Comparison of ENCODE assay signal across 25 mouse cellular contexts in genomic region chr14:104030784-104031470, GRCm38 (mm10).
DNase-seq lines count a peak whose midpoint lies in the region; ATAC-seq lines count a peak whose summit lies in the region.
"Had no signal": no experiment of that assay in that cellular context is flagged by ENCODE, and none has a peak within 500 bp of the region (broad histone marks: within the 10 kb centered on the region; RNA-seq: fewer than 3 reads in every experiment).

No protein-coding gene starts in this region.

- no peaks in the 10 kb centered on the region for H3K36me3 ChIP-seq in hindbrain, embryonic 14.5 days (replicated peaks; ENCODE audit: control insufficient read depth, insufficient read depth)
- no peaks in the 10 kb centered on the region for H3K36me3 ChIP-seq in hindbrain, embryonic 12.5 days
- no peaks in the 10 kb centered on the region for H3K36me3 ChIP-seq in midbrain, embryonic 12.5 days
- H3K36me3 ChIP-seq in midbrain, embryonic 11.5 days (ENCODE audit: control insufficient read depth, insufficient read depth, low read length) = no peaks in the 10 kb centered on the region
- no peaks in the 10 kb centered on the region for H3K36me3 ChIP-seq in limb, embryonic 12.5 days
- no peaks in the 10 kb centered on the region for H3K36me3 ChIP-seq in neural tube, embryonic 14.5 days (ENCODE audit: control insufficient read depth, insufficient read depth, low read length)
- H3K36me3 ChIP-seq: embryonic facial prominence, embryonic 12.5 days; heart, embryonic 15.5 days; stomach, embryonic 15.5 days had no signal

- no peak overlapping the region for H3K9ac ChIP-seq in hindbrain, embryonic 14.5 days
- H3K9ac ChIP-seq in hindbrain, embryonic 12.5 days = no peak overlapping the region
- H3K9ac ChIP-seq in midbrain, embryonic 12.5 days (replicated peaks) = no peak overlapping the region
- no peak overlapping the region for H3K9ac ChIP-seq in midbrain, embryonic 11.5 days (ENCODE audit: low read length)
- H3K9ac ChIP-seq in limb, embryonic 12.5 days (replicated peaks) = no peak overlapping the region
- H3K9ac ChIP-seq in neural tube, embryonic 14.5 days (replicated peaks; ENCODE audit: low read depth, low read length) = no peak overlapping the region
- H3K9ac ChIP-seq: embryonic facial prominence, embryonic 12.5 days; heart, embryonic 15.5 days; stomach, embryonic 15.5 days had no signal

- peak; percentile 27 for DNase-seq in hindbrain, embryonic 14.5 days (ENCODE audit: low spot score)
- no peak for DNase-seq in midbrain, embryonic 11.5 days (ENCODE audit: low spot score, missing footprints)
- no peak for DNase-seq in urinary bladder, postnatal 4 days (ENCODE audit: low spot score in 2 of 2)
- no peak for DNase-seq in left cerebral cortex, adult 18-20 months (ENCODE audit: low spot score in 2 of 2)
- DNase-seq: adrenal gland, postnatal 14 days; cerebellum, adult 18-20 months; cerebellum, postnatal 36 days; gastrocnemius, postnatal 10 days; heart, adult 18-20 months; kidney, adult 18-20 months; kidney, postnatal 25 days; layer of hippocampus, adult 9-11 months; lung, adult 2 months; right cerebral cortex, adult 18-20 months had no signal

- no peak overlapping the region for H3K4me3 ChIP-seq in hindbrain, embryonic 14.5 days (replicated peaks; ENCODE audit: low read length)
- no peak overlapping the region for H3K4me3 ChIP-seq in hindbrain, embryonic 12.5 days
- H3K4me3 ChIP-seq in midbrain, embryonic 12.5 days = no peak overlapping the region
- H3K4me3 ChIP-seq in midbrain, embryonic 11.5 days (ENCODE audit: low read depth, low read length) = no peak overlapping the region
- no peak overlapping the region for H3K4me3 ChIP-seq in limb, embryonic 12.5 days (replicated peaks)
- no peak overlapping the region for H3K4me3 ChIP-seq in neural tube, embryonic 14.5 days (ENCODE audit: low read depth, low read length)
- H3K4me3 ChIP-seq: embryonic facial prominence, embryonic 12.5 days; heart, embryonic 15.5 days; stomach, embryonic 15.5 days had no signal

- no peaks in the 10 kb centered on the region for H3K9me3 ChIP-seq in hindbrain, embryonic 14.5 days (ENCODE audit: control insufficient read depth, low read length)
- no peaks in the 10 kb centered on the region for H3K9me3 ChIP-seq in hindbrain, embryonic 12.5 days (replicated peaks)
- no peaks in the 10 kb centered on the region for H3K9me3 ChIP-seq in midbrain, embryonic 12.5 days
- H3K9me3 ChIP-seq in midbrain, embryonic 11.5 days (ENCODE audit: control insufficient read depth, low read length) = no peaks in the 10 kb centered on the region
- no peaks in the 10 kb centered on the region for H3K9me3 ChIP-seq in limb, embryonic 12.5 days
- H3K9me3 ChIP-seq in neural tube, embryonic 14.5 days (ENCODE audit: control insufficient read depth, low read length) = no peaks in the 10 kb centered on the region
- H3K9me3 ChIP-seq: embryonic facial prominence, embryonic 12.5 days; heart, embryonic 15.5 days; stomach, embryonic 15.5 days had no signal

- peaks cover 4% of the 10 kb centered on the region; the same call in 1 of the 2 replicates for H3K4me1 ChIP-seq in hindbrain, embryonic 14.5 days (replicated peaks; ENCODE audit: control insufficient read depth, insufficient read depth, low read length)
- H3K4me1 ChIP-seq in hindbrain, embryonic 12.5 days = peaks cover 13% of the 10 kb centered on the region
- peaks cover 20% of the 10 kb centered on the region for H3K4me1 ChIP-seq in midbrain, embryonic 12.5 days
- H3K4me1 ChIP-seq in midbrain, embryonic 11.5 days (ENCODE audit: control insufficient read depth, insufficient read depth, low read length) = peaks cover 19% of the 10 kb centered on the region
- peaks cover 12% of the 10 kb centered on the region for H3K4me1 ChIP-seq in limb, embryonic 12.5 days (replicated peaks)
- H3K4me1 ChIP-seq in neural tube, embryonic 14.5 days (ENCODE audit: control insufficient read depth, insufficient read depth, low read length) = 0 out of 2 replicates have a peak, but pooled peaks cover 3% of the 10 kb centered on the region
- H3K4me1 ChIP-seq: embryonic facial prominence, embryonic 12.5 days had no signal

- no peak overlapping the region for H3K27ac ChIP-seq in hindbrain, embryonic 14.5 days
- H3K27ac ChIP-seq in hindbrain, embryonic 12.5 days = no peak overlapping the region
- H3K27ac ChIP-seq in midbrain, embryonic 12.5 days (replicated peaks) = no peak overlapping the region
- H3K27ac ChIP-seq in midbrain, embryonic 11.5 days (ENCODE audit: low read depth, low read length) = no peak overlapping the region
- H3K27ac ChIP-seq in limb, embryonic 12.5 days = no peak overlapping the region
- H3K27ac ChIP-seq in neural tube, embryonic 14.5 days (ENCODE audit: low read depth, low read length) = no peak overlapping the region
- H3K27ac ChIP-seq: embryonic facial prominence, embryonic 12.5 days; heart, embryonic 15.5 days; macrophage; stomach, embryonic 15.5 days had no signal

- WGBS in hindbrain, embryonic 14.5 days = 38% methylated on average over 11 of the region's 11 CpGs
- WGBS in hindbrain, embryonic 12.5 days = 57% methylated on average over 11 of the region's 11 CpGs
- WGBS in midbrain, embryonic 12.5 days = 24% methylated on average over 11 of the region's 11 CpGs
- WGBS in midbrain, embryonic 11.5 days = 34% methylated on average over 11 of the region's 11 CpGs
- WGBS in limb, embryonic 12.5 days = 22% methylated on average over 11 of the region's 11 CpGs
- WGBS in neural tube, embryonic 14.5 days = 26% methylated on average over 11 of the region's 11 CpGs

- no peak overlapping the region; the same call in 1 of the 2 replicates for H3K4me2 ChIP-seq in hindbrain, embryonic 14.5 days (replicated peaks)
- H3K4me2 ChIP-seq in hindbrain, embryonic 12.5 days (replicated peaks) = no peak overlapping the region
- 0 out of 2 replicates have a peak overlapping the region, but pooled peaks have one; percentile 15 for H3K4me2 ChIP-seq in midbrain, embryonic 12.5 days (replicated peaks)
- H3K4me2 ChIP-seq in midbrain, embryonic 11.5 days = no peak overlapping the region
- H3K4me2 ChIP-seq in limb, embryonic 12.5 days = peak overlapping the region; percentile 19
- no peak overlapping the region; the same call in 1 of the 2 replicates for H3K4me2 ChIP-seq in neural tube, embryonic 14.5 days (ENCODE audit: low read depth, low read length)
- H3K4me2 ChIP-seq: embryonic facial prominence, embryonic 12.5 days; heart, embryonic 15.5 days; liver, embryonic 11.5 days; stomach, embryonic 15.5 days had no signal

- ATAC-seq in hindbrain, embryonic 14.5 days (ENCODE audit: low FRiP score) = no peak
- no peak for ATAC-seq in hindbrain, embryonic 12.5 days (ENCODE audit: low FRiP score)
- ATAC-seq in midbrain, embryonic 12.5 days (ENCODE audit: low FRiP score, low read depth) = no peak
- ATAC-seq in midbrain, embryonic 11.5 days (ENCODE audit: low FRiP score) = no peak
- ATAC-seq in limb, embryonic 12.5 days (ENCODE audit: insufficient number of reproducible peaks, insufficient read depth, low FRiP score, low TSS enrichment, low read depth) = peak; percentile 61; the same call in 1 of the 2 replicates
- ATAC-seq in neural tube, embryonic 14.5 days (ENCODE audit: low read depth) = peak; percentile 26; the same call in 1 of the 2 replicates
- ATAC-seq: activated CD4-positive, CD25-positive, alpha-beta regulatory T cell, adult 4 months; Patski had no signal

- no peaks in the 10 kb centered on the region for H3K27me3 ChIP-seq in hindbrain, embryonic 14.5 days (ENCODE audit: control insufficient read depth, insufficient read depth, low read length)
- no peaks in the 10 kb centered on the region for H3K27me3 ChIP-seq in hindbrain, embryonic 12.5 days
- H3K27me3 ChIP-seq in midbrain, embryonic 12.5 days = peaks cover 10% of the 10 kb centered on the region
- no peaks in the 10 kb centered on the region for H3K27me3 ChIP-seq in midbrain, embryonic 11.5 days (ENCODE audit: control insufficient read depth, insufficient read depth, low read length)
- peaks cover 5% of the 10 kb centered on the region; the same call in 1 of the 2 replicates for H3K27me3 ChIP-seq in limb, embryonic 12.5 days
- no peaks in the 10 kb centered on the region for H3K27me3 ChIP-seq in neural tube, embryonic 14.5 days (ENCODE audit: control insufficient read depth, insufficient read depth, low read length)
- H3K27me3 ChIP-seq: embryonic facial prominence, embryonic 12.5 days; heart, embryonic 15.5 days; stomach, embryonic 15.5 days had no signal

Comparison
In these comparisons a context has a peak if more than half of its experiments do, and no peak if none do; other contexts are left out.
1. H3K4me2 ChIP-seq: peak in midbrain, embryonic 12.5 days (single experiment) and limb, embryonic 12.5 days (single experiment); none in hindbrain, embryonic 14.5 days (single experiment), hindbrain, embryonic 12.5 days (single experiment), midbrain, embryonic 11.5 days (single experiment) and neural tube, embryonic 14.5 days (single experiment).
2. ATAC-seq: peak in limb, embryonic 12.5 days (single experiment) and neural tube, embryonic 14.5 days (single experiment); none in hindbrain, embryonic 14.5 days (single experiment), hindbrain, embryonic 12.5 days (single experiment), midbrain, embryonic 12.5 days (single experiment) and midbrain, embryonic 11.5 days (single experiment).